Mouse (Mus musculus) midbrain, postnatal 0 days (tissue): ENCODE data around the gene Cdc42bpg. TPM values are rescaled to one million over a fixed set of nuclear protein-coding genes. Genes with fewer than 3 reads are reported as not detected.

Experiments
- ATAC-seq: fragments of 200-750 bp; cut with Nextera tagmentation; 2 replicates; pipeline ENCODE4 v1.8.0; 2017; ENCODE audit warnings: moderate number of reproducible peaks, mild to moderate bottlenecking, moderate TSS enrichment, moderate library complexity; ENCODE audit not compliant: low FRiP score
- DNase-seq: peaks from one replicate; pipeline ENCODE4 v3.0.0-alpha.2; 2015; ENCODE audit warnings: low spot score
- H3K27ac ChIP-seq: fragments of 300-500 bp; sonication (generic); 2 replicates; pipeline ENCODE4 v1.5.1; 2014; ENCODE audit warnings: low read depth, mild to moderate bottlenecking, low read length, mixed read lengths
- H3K27me3 ChIP-seq: fragments of 300-500 bp; sonication (generic); 2 replicates; pipeline ENCODE4 v1.6.1; 2014; ENCODE audit warnings: low read length, control low read depth, mixed read lengths; ENCODE audit not compliant: insufficient read depth
- H3K36me3 ChIP-seq: fragments of 300-500 bp; sonication (generic); 2 replicates; pipeline ENCODE4 v1.6.1; 2014; ENCODE audit warnings: low read length, control low read depth, mixed read lengths; ENCODE audit not compliant: insufficient read depth
- H3K4me1 ChIP-seq: fragments of 300-500 bp; sonication (generic); 2 replicates; pipeline ENCODE4 v1.6.1; 2014; ENCODE audit warnings: mild to moderate bottlenecking, control low read depth, antibody characterized with exemption, low read length, mixed read lengths; ENCODE audit not compliant: insufficient read depth
- H3K4me2 ChIP-seq: fragments of 300-500 bp; sonication (generic); 2 replicates; pipeline ENCODE4 v1.6.1; 2014; ENCODE audit warnings: low read depth, mild to moderate bottlenecking, low read length, mixed read lengths; ENCODE audit not compliant: poor library complexity, severe bottlenecking
- H3K4me3 ChIP-seq: fragments of 300-500 bp; sonication (generic); 2 replicates; pipeline ENCODE4 v1.5.1; 2014; ENCODE audit warnings: low read depth, mild to moderate bottlenecking, low read length, moderate library complexity
- H3K9ac ChIP-seq: fragments of 300-500 bp; sonication (generic); replicated peaks from 2 replicates; pipeline ENCODE4 v1.6.1; 2014; ENCODE audit warnings: mild to moderate bottlenecking, low read length, moderate library complexity, mixed read lengths; ENCODE audit not compliant: poor library complexity, severe bottlenecking
- H3K9me3 ChIP-seq: fragments of 300-500 bp; sonication (generic); 2 replicates; pipeline ENCODE4 v1.6.1; 2016; ENCODE audit warnings: low read length, control low read depth
- CTCF ChIP-seq: IDR thresholded peaks from 2 replicates; pipeline ENCODE4 v1.5.1; 2016; ENCODE audit warnings: antibody characterized with exemption, mild to moderate bottlenecking
- WGBS: fragments of 180-500 bp; shearing (Covaris S2); extraction: QIAGEN DNeasy Blood & Tissue Kit; methylation state at CpG from one replicate; pipeline ENCODE4 v1.1.7; 2014; 5-methylcytosine and 5-hydroxymethylcytosine counted together
- polyA plus RNA-seq: library from polyadenylated mRNA; unstranded; fragments of >200 nt; fragmentation: Nextera tagmentation; extraction: Ambion mirVana; gene quantifications from 2 replicates; pipeline ENCODE4 v1.2.1, GENCODE M21; 2015
- total RNA-seq: library from RNA; depleted of rRNA; stranded (reverse); fragments of >200 nt; gene quantifications from 2 replicates; pipeline ENCODE4 v1.2.3, GENCODE M21; 2014

The Cdc42bpg gene
- total and polyA plus RNA-seq, 2 experiments from 2014 or later = 0.67 to 4.8 TPM

- no peaks in the 10 kb centered on the region for H3K4me1 ChIP-seq
- WGBS = 95% methylated on average over 9 of the region's 9 CpGs
- no peak for ATAC-seq
- no peak overlapping the region for H3K27ac ChIP-seq
- no peak for DNase-seq
- TF ChIP-seq CTCF = no peak
- no peak overlapping the region for H3K4me2 ChIP-seq
- H3K9me3 ChIP-seq = no peaks in the 10 kb centered on the region
- H3K9ac ChIP-seq = no peak overlapping the region
- H3K36me3 ChIP-seq = peaks cover 56% of the 10 kb centered on the region
- no peak overlapping the region for H3K4me3 ChIP-seq
- H3K27me3 ChIP-seq = no peaks in the 10 kb centered on the region
These were observed 8.6 kb upstream of the Cdc42bpg start for GRCm38 (mm10) chr19:6297641-6298040.

- DNase-seq (no peak), ATAC-seq (no peak)
- no peak overlapping the region for H3K4me2 ChIP-seq
- no peaks in the 10 kb centered on the region for H3K9me3 ChIP-seq
- 81% methylated on average over 4 of the region's 4 CpGs for WGBS
- H3K4me3 ChIP-seq = no peak overlapping the region
- TF ChIP-seq CTCF = no peak
- peaks cover 52% of the 10 kb centered on the region for H3K36me3 ChIP-seq
- no peaks in the 10 kb centered on the region for H3K4me1 ChIP-seq
- no peak overlapping the region; the same call in 1 of the 2 replicates for H3K27ac ChIP-seq
- H3K9ac ChIP-seq = no peak overlapping the region
- H3K27me3 ChIP-seq = no peaks in the 10 kb centered on the region
These were observed 7.3 kb upstream of the Cdc42bpg start for GRCm38 (mm10) chr19:6299003-6299402.

DNA sequence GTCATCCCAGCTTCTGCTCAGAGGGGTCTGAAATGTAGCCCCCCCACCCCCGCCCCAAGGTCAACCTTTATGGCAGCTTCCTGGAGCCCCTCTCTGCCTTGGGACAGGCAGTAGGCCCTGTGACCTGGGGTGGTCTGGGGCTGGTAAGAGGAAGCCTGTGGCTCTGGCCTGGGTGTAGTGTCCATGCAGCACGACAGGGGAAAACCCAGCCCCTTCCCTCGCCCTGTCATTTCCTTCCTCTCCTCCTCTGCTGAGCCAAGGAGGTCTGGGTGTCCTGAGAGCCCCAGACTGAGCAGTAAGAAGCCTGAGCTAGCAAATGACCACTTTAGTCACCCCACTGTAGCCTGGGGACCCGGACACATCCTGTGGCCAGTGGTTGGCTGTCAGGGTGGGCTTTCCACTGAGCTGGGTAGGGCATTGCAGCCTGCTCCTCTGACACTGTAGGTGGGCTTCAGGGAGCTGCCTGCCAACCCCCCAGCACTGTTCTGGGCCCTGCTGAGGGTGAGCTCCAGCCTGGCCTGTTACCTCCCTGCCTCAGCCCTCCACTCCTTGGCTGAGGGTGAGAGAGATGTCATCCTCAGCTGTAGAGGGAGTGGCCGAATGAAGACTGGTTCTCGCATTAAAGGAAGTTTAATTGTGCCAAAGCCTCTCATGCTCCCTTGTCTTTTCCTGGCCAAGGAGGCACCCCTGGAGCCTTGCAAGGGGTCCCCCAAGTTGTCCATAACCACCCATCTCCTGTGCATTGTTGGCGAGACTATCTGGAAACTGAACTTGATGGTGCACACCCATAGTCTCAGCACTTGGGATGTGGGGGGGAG lies 6.6 kb upstream of the Cdc42bpg start:
- peaks cover 49% of the 10 kb centered on the region for H3K36me3 ChIP-seq
- TF ChIP-seq CTCF = no peak
- 88% methylated on average over 7 of the region's 7 CpGs for WGBS
- no peaks in the 10 kb centered on the region for H3K9me3 ChIP-seq
- H3K4me2 ChIP-seq = no peak overlapping the region
- no peak overlapping the region for H3K4me3 ChIP-seq
- H3K4me1 ChIP-seq = no peaks in the 10 kb centered on the region
- ATAC-seq (no peak), DNase-seq (no peak)
- H3K27me3 ChIP-seq = no peaks in the 10 kb centered on the region
- no peak overlapping the region; the same call in 1 of the 2 replicates for H3K27ac ChIP-seq
- no peak overlapping the region for H3K9ac ChIP-seq

DNA sequence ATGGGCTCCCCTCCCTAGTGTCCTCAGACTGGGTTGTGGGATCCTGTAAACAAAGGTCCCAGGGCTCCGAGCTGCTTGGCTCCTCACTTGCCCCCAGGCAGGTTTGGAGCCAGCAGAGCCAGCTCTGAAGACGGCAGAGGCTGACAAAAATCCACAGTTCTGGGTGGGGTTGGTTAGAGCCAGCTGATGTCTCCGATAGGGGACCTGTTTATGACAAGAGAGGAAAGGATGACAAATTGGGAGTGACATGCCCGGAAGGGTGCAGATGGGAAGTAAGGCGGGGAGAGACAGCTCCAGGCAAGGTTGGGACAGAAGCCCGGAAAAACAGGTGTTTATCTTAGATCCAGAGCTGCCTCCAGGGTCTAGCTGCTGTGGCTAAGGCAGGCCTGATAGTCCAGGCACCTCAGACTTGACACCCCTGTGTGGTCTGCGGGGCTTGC lies 5.8 kb upstream of the Cdc42bpg start:
- Histone ChIP-seq H3K36me3 (peaks cover 41% of the 10 kb centered on the region), H3K4me1 (no peaks in the 10 kb centered on the region), H3K27me3 (no peaks in the 10 kb centered on the region), H3K4me3 (no peak overlapping the region), H3K27ac (no peak overlapping the region), H3K4me2 (no peak overlapping the region), H3K9ac (no peak overlapping the region), H3K9me3 (no peaks in the 10 kb centered on the region)
- 57% methylated on average over 7 of the region's 7 CpGs for WGBS
- DNase-seq = peak; percentile 56
- TF ChIP-seq CTCF = no peak
- ATAC-seq = no peak

DNA sequence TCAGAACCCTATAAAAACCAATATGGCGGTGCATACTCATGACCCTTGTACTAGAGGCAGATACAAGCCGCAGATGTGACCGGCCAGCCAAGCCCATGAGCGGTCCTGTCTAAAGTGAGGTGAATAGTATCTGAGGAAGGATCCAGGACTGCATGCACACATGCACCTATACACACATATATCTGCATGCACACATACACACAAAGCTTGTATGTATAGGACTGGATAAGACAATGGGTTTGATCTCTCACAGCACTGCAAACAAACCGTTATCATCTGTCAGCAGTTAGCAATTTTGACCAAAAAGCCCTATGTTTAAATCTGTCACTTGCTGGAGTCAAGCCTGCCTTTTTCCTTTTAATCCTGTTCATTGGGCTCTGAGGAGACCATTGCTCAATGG lies 4.1 kb upstream of the Cdc42bpg start:
- H3K4me3 ChIP-seq = no peak overlapping the region
- no peak for ATAC-seq
- peaks cover 27% of the 10 kb centered on the region for H3K36me3 ChIP-seq

DNA sequence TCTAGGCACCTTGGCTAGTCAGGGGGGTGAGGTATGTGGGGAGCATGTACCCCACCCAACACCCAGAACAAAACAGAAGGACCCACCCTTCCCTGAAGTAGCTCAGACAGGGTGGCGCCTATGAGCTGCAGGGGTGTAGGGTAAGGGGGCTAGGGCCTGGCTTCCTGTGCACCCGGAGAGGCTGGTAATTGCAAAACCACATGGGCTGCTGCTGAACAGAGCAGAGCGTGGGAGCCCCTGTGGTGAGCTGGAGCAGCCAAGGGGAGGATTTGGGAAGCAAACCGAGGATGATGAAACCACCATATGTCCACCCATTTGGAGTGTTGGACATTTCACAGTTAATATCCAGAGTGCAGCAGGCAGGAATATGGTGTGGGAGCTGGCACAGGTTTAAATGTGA lies 3.7 kb upstream of the Cdc42bpg start:
- Histone ChIP-seq H3K9ac (no peak overlapping the region), H3K9me3 (no peaks in the 10 kb centered on the region), H3K4me1 (no peaks in the 10 kb centered on the region), H3K36me3 (peaks cover 23% of the 10 kb centered on the region), H3K27me3 (no peaks in the 10 kb centered on the region), H3K27ac (no peak overlapping the region), H3K4me2 (no peak overlapping the region), H3K4me3 (no peak overlapping the region)
- DNase-seq (peak; percentile 69), ATAC-seq (no peak)
- WGBS = 48% methylated on average over 4 of the region's 4 CpGs
- TF ChIP-seq CTCF = no peak

More for the DNA sequence above, 4.1 kb upstream of the Cdc42bpg start:
- no peaks in the 10 kb centered on the region for H3K9me3 ChIP-seq
- no peak for DNase-seq
- no peaks in the 10 kb centered on the region for H3K27me3 ChIP-seq
- H3K9ac ChIP-seq = no peak overlapping the region
- WGBS = 96% methylated on average over 5 of the region's 5 CpGs
- H3K4me2 ChIP-seq = no peak overlapping the region
- H3K27ac ChIP-seq = no peak overlapping the region
- no peaks in the 10 kb centered on the region for H3K4me1 ChIP-seq
- no peak for TF ChIP-seq CTCF
